Mouse (Mus musculus): ENCODE results near the gene Habp2. TPM values are rescaled to one million over a fixed set of nuclear protein-coding genes. Genes with fewer than 3 reads are reported as not detected.

Gene Habp2
- total RNA-seq, 1 experiment from 2014 or later = not detected

- ATAC-seq (replicated peaks; ENCODE audit: low read depth, poor library complexity, severe bottlenecking) = peak; percentile 73
These were observed 7.9 kb downstream of the Habp2 start for GRCm38 (mm10) chr19:56294654-56295399.

DNA sequence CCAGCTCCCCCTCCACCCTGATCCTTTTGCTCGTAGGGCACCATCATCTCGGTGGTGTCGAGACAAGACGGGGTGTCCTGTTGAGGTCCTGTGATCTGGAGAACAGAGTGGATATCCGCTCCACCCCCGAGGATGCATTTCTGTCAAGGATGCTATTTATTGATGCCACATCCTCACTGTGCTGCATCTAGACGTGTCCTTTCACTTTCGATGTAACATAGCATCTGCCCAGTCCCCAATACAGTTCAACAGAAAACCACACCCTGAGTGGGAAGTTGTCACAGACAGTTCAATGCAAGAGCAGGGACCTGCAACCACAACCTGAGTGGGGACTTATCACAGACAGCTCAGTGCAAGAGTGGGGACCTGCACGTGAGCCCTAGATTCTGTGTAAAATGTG lies 9.7 kb downstream of the Habp2 start:
- no peak for ATAC-seq (replicated peaks; ENCODE audit: low read depth, poor library complexity, severe bottlenecking)

DNA sequence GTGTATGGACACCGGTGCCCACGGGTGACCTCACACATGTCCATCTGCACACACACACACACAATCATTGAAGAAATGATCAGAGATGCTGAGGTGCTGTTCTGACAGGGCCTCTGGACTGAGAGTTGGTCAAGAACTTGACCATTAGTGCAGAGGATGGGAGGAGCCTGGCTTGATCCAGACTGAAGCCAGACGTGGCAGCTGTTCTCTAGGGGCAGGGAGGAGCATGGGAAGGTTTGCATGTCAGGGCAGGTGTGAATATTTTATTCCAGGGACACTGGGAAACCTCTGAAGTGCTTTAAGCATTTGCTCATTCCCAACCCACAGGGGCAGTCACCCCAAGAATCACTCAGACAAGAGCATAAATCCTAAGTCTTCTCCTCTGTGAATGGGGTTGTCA lies 10.3 kb downstream of the Habp2 start:
- no peak for ATAC-seq (replicated peaks; ENCODE audit: low read depth, poor library complexity, severe bottlenecking)

- no peak for ATAC-seq (replicated peaks; ENCODE audit: low read depth, poor library complexity, severe bottlenecking)
These were observed 13.9 kb downstream of the Habp2 start for GRCm38 (mm10) chr19:56300835-56301234.

- no peak for ATAC-seq (replicated peaks; ENCODE audit: low read depth, poor library complexity, severe bottlenecking)
These were observed 29.6 kb downstream of the Habp2 start for GRCm38 (mm10) chr19:56316531-56316930.

DNA sequence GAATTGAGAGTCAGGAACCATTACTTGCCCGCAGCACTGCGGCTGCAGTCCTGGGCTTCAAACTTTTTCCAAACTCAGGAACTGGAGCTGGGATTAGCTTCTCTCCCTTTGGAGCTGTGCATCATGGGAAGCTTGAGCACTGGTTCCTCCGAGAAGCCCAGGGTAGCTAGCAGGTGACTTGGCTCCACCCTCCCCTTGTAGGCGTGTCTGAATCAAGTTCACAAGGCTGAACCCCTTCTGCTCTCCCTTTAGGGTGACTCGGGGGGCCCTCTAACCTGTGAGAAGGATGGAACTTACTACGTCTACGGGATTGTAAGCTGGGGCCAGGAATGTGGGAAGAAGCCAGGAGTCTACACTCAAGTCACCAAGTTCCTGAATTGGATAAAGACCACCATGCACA lies 32.3 kb downstream of the Habp2 start:
- no peak for ATAC-seq (replicated peaks; ENCODE audit: low read depth, poor library complexity, severe bottlenecking)

GRCm38 (mm10) chr19:56319629-56320028 lies 32.7 kb downstream of the Habp2 start:
- 0 out of 2 replicates have a peak, but pooled peaks have one; percentile 4 for ATAC-seq (replicated peaks; ENCODE audit: low read depth, poor library complexity, severe bottlenecking)

DNA sequence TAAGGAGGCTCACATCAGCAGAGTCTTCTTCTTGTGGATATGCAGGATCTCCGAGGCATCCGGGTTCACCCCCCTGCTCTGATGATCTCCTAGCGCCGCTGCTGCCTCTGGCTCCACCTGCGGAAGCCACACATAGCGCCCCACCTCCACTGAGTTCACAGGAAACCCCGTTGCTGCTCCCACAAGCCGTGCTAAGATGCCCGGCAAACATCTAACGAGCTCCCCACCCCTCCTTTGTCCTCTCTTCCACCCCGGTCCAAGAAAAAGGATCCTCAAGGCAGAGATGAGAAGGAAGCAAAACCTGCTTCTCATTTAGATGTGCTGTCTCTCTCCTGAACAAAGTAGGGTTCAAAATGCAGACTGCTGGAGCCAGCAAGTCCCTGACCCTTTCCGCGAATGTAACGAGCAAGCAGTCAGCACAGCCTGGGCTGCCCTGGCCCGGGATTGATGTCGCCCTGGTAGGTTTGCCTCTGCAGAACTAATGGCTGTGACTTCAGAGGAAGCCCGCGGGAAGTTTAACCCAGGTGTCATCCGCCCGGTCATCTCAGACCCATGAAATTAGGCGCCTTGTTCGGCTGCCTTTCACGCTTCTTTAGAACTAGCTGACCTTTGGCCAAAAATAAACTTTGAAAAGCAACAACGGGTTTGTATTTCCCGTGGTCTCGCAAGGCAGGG lies 33.4 kb downstream of the Habp2 start:
- 0 out of 2 replicates have a peak, but pooled peaks have one; percentile 43 for ATAC-seq (replicated peaks; ENCODE audit: low read depth, poor library complexity, severe bottlenecking)

DNA sequence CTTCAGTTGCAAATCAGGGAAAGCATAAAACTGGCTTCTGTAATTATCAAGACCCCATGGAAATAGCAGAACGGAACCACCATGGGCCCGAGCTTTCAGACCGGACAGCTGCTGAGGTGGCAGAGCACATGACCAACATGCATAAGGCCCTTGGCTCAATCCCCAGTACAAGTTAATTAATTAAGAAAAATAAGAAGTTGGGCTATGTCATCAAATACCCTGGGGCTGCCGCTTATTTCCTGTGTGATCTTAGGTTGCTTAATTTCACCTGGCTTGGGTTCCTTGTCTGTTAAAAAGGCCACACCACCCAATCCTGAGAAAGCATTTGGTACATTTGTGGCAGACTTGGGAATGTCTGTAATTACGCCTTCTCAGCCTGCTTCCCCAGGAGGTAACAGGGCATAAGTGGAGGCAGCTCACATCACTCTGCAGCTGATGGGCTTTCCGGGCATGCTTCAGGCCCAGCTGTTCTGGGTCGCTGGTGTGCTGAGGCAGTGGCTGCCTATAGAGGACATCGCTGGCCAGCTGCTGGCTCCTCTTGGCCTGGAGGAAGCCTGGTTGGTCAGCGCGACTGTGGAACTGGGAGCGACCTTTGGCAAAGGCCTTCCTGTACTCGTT lies 34.5 kb downstream of the Habp2 start:
- ATAC-seq (replicated peaks; ENCODE audit: low read depth, poor library complexity, severe bottlenecking) = no peak

DNA sequence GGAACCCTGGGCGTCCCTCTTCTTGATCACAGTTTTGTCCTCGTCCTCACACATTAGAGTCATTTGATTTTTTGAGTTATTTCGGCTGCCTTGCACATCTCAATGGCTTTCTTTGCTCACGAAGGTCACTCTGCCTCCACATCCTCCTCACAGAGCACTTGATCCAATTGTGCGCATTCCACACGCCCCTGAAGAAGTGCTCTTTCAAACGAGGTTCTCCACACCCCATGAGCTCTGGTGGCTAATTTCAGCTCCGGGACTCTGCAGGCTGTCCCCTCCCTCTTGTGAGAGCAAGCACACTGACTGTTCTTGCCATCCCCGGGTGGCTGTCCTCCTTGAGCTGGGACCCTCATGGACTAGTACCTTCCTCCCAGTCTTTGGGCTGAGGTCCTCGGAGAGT lies 38.7 kb downstream of the Habp2 start:
- no peak for ATAC-seq (replicated peaks; ENCODE audit: low read depth, poor library complexity, severe bottlenecking)

DNA sequence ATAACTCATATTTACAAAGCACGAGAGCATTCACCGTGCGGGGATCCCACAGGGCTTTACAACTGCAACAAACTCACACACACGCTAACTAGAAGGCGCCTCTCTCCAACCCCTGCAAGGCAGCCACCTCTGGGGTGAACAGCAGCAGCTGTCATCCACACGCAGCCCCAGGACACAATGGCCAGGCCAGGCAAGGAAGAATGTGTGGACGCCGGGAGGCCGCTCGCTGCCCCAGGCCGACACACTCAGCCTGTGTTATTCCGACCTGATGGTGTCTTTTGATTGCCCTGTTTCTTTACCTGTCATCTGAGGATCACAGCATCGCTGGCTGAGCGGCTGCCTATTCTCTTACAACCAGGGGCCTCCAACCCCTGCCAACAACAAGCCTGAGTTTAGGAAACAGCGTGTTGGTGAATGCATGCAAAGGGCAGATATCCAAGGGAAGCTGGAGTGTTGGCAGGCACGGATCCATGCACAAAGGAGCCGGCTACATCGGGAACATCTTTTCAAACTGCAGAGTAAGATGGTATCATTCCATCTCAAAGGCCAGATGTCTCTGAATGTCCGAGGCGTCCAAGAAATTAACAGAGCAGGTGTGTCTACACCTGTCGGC lies 39.4 kb downstream of the Habp2 start:
- no peak for ATAC-seq (replicated peaks; ENCODE audit: low read depth, poor library complexity, severe bottlenecking)

DNA sequence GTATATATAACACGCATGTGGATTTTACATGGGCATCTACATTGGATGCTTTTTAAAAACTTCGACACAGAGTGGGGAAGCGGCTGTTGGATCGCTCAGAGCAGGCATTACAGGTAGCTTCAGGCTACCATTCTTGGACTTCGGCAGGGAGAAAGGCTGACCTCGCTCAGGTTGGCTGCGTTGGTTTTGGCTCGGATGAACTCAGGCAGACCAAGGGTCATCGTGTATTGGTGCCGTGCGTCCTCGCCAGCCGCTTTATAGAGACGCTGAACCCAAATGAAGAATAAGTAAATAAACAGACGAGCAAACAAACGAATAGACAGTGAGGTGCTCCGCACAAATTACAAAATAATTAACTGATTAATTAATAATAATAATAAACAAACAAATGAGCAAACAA lies 49.4 kb downstream of the Habp2 start:
- no peak for ATAC-seq (replicated peaks; ENCODE audit: low read depth, poor library complexity, severe bottlenecking)

DNA sequence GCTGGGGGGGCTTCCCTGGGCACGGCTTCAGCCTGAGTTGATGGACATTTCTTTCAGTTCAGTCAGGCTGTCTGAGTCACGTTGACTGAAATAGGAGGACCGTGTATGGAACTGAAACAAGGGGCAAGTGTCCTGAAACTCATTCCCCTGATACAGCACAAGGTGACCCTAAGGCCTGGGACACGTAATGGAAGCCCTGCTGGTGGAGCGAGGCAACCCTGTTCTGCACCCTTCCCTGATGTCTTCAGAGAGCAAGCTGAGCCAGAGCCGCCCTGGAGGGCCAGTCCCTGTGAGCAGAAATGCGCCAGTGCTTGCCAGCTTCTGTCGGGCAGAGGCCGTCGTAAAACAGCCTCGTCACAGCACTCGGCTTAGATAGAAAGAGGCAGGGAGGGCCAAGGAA lies 49.9 kb downstream of the Habp2 start:
- ATAC-seq (replicated peaks; ENCODE audit: low read depth, poor library complexity, severe bottlenecking) = no peak

- no peak for ATAC-seq (replicated peaks; ENCODE audit: low read depth, poor library complexity, severe bottlenecking)
These were observed 55.1 kb downstream of the Habp2 start for GRCm38 (mm10) chr19:56342006-56342405.

- ATAC-seq (replicated peaks; ENCODE audit: low read depth, poor library complexity, severe bottlenecking) = no peak
These were observed 57.1 kb downstream of the Habp2 start for GRCm38 (mm10) chr19:56343869-56344563.

GRCm38 (mm10) chr19:56346016-56346415 lies 59.1 kb downstream of the Habp2 start:
- ATAC-seq (replicated peaks; ENCODE audit: low read depth, poor library complexity, severe bottlenecking) = peak; percentile 62; the same call in 1 of the 2 replicates

DNA sequence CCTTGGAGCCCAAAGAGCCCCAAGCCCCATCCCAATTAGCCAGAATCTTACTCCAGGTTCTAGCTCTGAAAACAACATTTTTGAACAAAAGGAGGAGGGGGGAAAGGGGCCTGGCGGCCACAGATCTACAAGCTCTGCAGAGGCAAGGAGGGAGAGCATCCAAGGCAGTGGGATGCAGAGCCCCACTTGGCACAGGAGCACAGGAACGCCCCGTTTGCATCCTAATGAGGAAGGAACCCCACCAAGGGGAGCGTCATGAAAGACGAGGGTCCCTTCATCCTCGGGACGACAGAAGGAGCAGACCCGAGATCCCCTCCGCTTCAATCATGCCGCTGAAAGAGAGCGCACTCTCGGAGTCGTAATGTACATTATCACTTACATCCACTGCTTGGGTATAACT lies 59.8 kb downstream of the Habp2 start:
- ATAC-seq (replicated peaks; ENCODE audit: low read depth, poor library complexity, severe bottlenecking) = no peak

GRCm38 (mm10) chr19:56349295-56349694 lies 62.4 kb downstream of the Habp2 start:
- ATAC-seq (replicated peaks; ENCODE audit: low read depth, poor library complexity, severe bottlenecking) = peak; percentile 74; the same call in 1 of the 2 replicates

DNA sequence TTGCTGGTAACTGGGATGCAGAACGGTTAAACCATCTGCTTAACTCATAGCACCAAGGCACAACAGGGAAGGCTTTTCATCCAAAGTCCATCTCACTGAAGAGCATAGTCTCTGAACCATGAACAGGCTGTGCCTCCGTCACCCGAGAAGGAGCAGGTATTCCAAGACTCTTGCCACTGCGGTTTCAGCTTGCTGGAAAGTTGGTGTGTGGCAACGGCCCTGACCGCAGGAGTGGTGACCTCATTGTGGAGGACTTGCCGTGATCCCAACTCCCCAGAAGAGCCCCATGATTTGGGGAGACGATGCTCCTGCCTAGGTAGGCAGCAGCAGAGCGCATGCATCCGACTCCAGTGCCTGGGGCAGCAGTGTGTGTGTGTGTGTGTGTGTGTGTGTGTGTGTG lies 66.8 kb downstream of the Habp2 start:
- no peak for ATAC-seq (replicated peaks; ENCODE audit: low read depth, poor library complexity, severe bottlenecking)

DNA sequence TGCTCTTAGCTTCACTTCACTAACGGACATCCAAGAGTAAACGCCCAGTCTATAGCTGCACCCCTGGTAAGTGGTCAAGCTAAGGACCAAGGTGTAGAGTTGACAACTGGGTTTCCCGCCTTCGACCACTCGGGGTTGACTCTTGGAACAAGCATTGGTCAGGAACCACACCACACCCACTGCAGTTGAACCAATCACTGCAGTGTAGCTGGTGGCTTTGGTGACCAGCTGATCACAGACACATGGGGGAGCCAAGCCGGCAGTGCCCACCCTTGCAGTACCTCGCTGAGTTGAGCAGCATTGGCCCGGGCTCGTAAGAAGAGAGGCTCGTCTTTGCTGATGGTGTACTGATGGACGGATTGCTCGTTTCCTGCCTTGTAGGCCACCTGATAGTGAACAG lies 68.3 kb downstream of the Habp2 start:
- no peak for ATAC-seq (replicated peaks; ENCODE audit: low read depth, poor library complexity, severe bottlenecking)

Data from common myeloid progenitor, adult 5-6 weeks (primary cell).